In the genomic region with DNA sequence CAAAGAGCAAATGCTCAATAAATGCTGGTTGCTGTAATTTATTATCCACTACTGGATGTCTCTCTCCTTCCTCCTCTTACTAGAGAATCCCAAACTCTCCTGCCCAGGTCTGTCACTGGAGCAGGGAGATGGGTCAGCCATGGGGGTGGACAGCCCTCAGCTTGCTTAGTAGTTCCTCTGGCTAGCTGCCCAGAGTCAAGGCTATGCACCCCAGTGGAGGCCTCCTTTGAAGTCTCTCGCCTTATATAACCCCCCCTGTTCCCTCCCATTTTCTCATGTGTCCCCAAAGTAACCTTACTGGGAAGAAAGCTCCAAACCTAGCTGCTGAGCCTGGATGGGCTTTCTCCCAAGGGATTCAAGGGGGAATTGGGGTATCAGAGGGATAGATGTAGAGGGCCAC, we compare ENCODE assay signal across 29 mouse cellular contexts. TPM values are rescaled to one million over a fixed set of nuclear protein-coding genes. Genes with fewer than 3 reads are reported as not detected.
DNase-seq lines count a peak whose midpoint lies in the region; ATAC-seq and TF ChIP-seq lines count a peak whose summit lies in the region.
"Had no signal": no experiment of that assay in that cellular context is flagged by ENCODE, and none has a peak within 500 bp of the region (broad histone marks: within the 10 kb centered on the region; RNA-seq: fewer than 3 reads in every experiment).

No protein-coding gene starts in this region.

- no peaks in the 10 kb centered on the region for H3K9me3 ChIP-seq in kidney, embryonic 14.5 days (ENCODE audit: control insufficient read depth, low read length)
- no peaks in the 10 kb centered on the region for H3K9me3 ChIP-seq in lung, postnatal 0 days (ENCODE audit: low read length)
- H3K9me3 ChIP-seq: embryonic facial prominence, embryonic 15.5 days; forebrain, embryonic 12.5 days; heart, embryonic 13.5 days; liver, embryonic 15.5 days; neural tube, embryonic 15.5 days had no signal

- no peak overlapping the region for H3K9ac ChIP-seq in kidney, embryonic 14.5 days (ENCODE audit: low read depth, low read length)
- H3K9ac ChIP-seq in lung, postnatal 0 days (replicated peaks; ENCODE audit: low read depth), result no peak overlapping the region
- H3K9ac ChIP-seq: embryonic facial prominence, embryonic 15.5 days; forebrain, embryonic 12.5 days; forebrain, postnatal 0 days; heart, embryonic 13.5 days; hindbrain, embryonic 14.5 days; liver, embryonic 15.5 days; neural tube, embryonic 15.5 days had no signal

- peaks cover 28% of the 10 kb centered on the region for H3K27me3 ChIP-seq in kidney, embryonic 14.5 days (ENCODE audit: control insufficient read depth, insufficient read depth, low read length)
- no peaks in the 10 kb centered on the region for H3K27me3 ChIP-seq in lung, postnatal 0 days (replicated peaks; ENCODE audit: insufficient read depth, low read length)
- H3K27me3 ChIP-seq: CH12.LX had no signal

- H3K4me1 ChIP-seq in kidney, embryonic 14.5 days (ENCODE audit: control insufficient read depth, insufficient read depth, low read length), result peaks cover 11% of the 10 kb centered on the region; the same call in 1 of the 2 replicates
- H3K4me1 ChIP-seq in lung, postnatal 0 days (ENCODE audit: insufficient read depth, low read depth, low read length), result peaks cover 4% of the 10 kb centered on the region; the same call in 1 of the 2 replicates
- H3K4me1 ChIP-seq: liver, embryonic 15.5 days had no signal

- no peak for TF ChIP-seq EP300 in lung, postnatal 0 days (IDR thresholded peaks at IDR 0.05)

- no peak overlapping the region for H3K27ac ChIP-seq in kidney, embryonic 14.5 days (ENCODE audit: low read depth, low read length)
- H3K27ac ChIP-seq in lung, postnatal 0 days (ENCODE audit: low read length), result no peak overlapping the region
- H3K27ac ChIP-seq: embryonic facial prominence, embryonic 15.5 days; forebrain, embryonic 12.5 days; heart, adult 2 months; heart, embryonic 13.5 days; hindbrain, embryonic 14.5 days; layer of hippocampus, adult 2 months; liver, embryonic 15.5 days; macrophage; neural tube, embryonic 15.5 days had no signal

- H3K4me2 ChIP-seq in kidney, embryonic 14.5 days (replicated peaks; ENCODE audit: low read depth, low read length), result no peak overlapping the region
- no peak overlapping the region for H3K4me2 ChIP-seq in lung, postnatal 0 days (replicated peaks; ENCODE audit: low read depth, low read length)
- H3K4me2 ChIP-seq: embryonic facial prominence, embryonic 15.5 days; forebrain, embryonic 12.5 days; heart, embryonic 13.5 days; hindbrain, embryonic 14.5 days; liver, embryonic 15.5 days; neural tube, embryonic 15.5 days had no signal

- DNase-seq in kidney, postnatal 10 days, result peak; percentile 48
- peak; percentile 43 for DNase-seq in lung, postnatal 10 days
- DNase-seq in lung, postnatal 0 days (ENCODE audit: low spot score), result no peak
- DNase-seq in adrenal gland, adult (ENCODE audit: inconsistent age in 2 of 2, low spot score in 1 of 2), result peak; percentile 94 to 96
- DNase-seq in adrenal gland, postnatal 14 days, result peak; percentile 91
- DNase-seq in cerebellum, adult 8-10 months, result no peak
- DNase-seq in retina, embryonic 14.5 days (ENCODE audit: low spot score), result no peak
- DNase-seq: cerebellum, adult 18-20 months; cerebellum, postnatal 14 days; forebrain, postnatal 0 days; heart, adult 2 months; heart, postnatal 10 days; kidney, adult 9 months; kidney, postnatal 25 days; midbrain, embryonic 14.5 days; right cerebral cortex, postnatal 4 days had no signal

- H3K4me3 ChIP-seq in kidney, embryonic 14.5 days (ENCODE audit: low read length), result no peak overlapping the region
- no peak overlapping the region for H3K4me3 ChIP-seq in lung, postnatal 0 days (ENCODE audit: low read depth, low read length)
- H3K4me3 ChIP-seq: embryonic facial prominence, embryonic 15.5 days; forebrain, embryonic 12.5 days; heart, adult 2 months; heart, embryonic 13.5 days; layer of hippocampus, adult 2 months; liver, embryonic 15.5 days; neural tube, embryonic 15.5 days had no signal

- no peak for ATAC-seq in kidney, embryonic 14.5 days (ENCODE audit: low FRiP score, low TSS enrichment)
- ATAC-seq in lung, postnatal 0 days, result no peak
- ATAC-seq: forebrain, postnatal 0 days; intestine, postnatal 0 days had no signal

- no peaks in the 10 kb centered on the region for H3K36me3 ChIP-seq in kidney, embryonic 14.5 days (ENCODE audit: control insufficient read depth, insufficient read depth, low read length)
- H3K36me3 ChIP-seq in lung, postnatal 0 days (ENCODE audit: insufficient read depth, low read length), result no peaks in the 10 kb centered on the region
- H3K36me3 ChIP-seq: embryonic facial prominence, embryonic 15.5 days; forebrain, embryonic 12.5 days; heart, embryonic 13.5 days; liver, embryonic 15.5 days; neural tube, embryonic 15.5 days had no signal

- TF ChIP-seq CTCF in lung, postnatal 0 days (IDR thresholded peaks at IDR 0.05), result no peak

- WGBS in kidney, embryonic 14.5 days, result 33% methylated on average over 1 of the region's 1 CpGs
- WGBS in lung, postnatal 0 days, result 53% methylated on average over 1 of the region's 1 CpGs

RNA-seq across cellular contexts. Expression of a gene that starts 45.9 kb away (rescaled TPM):
- polyA plus RNA-seq in kidney, embryonic 14.5 days (2014; fragmentation: Nextera tagmentation; extraction: Ambion mirVana), result 31.7 and 53.3 TPM in 2 replicates
- 44.7 and 54.8 TPM in 2 replicates for polyA plus RNA-seq in lung, postnatal 0 days (2015; fragmentation: Nextera tagmentation; extraction: Ambion mirVana)
- 176 and 177 TPM in 2 replicates for total RNA-seq in adrenal gland, postnatal 14 days (2021)
- total RNA-seq: CH12.LX; hematopoietic stem cell, adult 5-6 weeks; megakaryocyte-erythroid progenitor cell, adult 5-6 weeks had no signal
- polyA plus RNA-seq: macrophage had no signal

Comparison
In these comparisons a context has a peak if more than half of its experiments do, and no peak if none do; other contexts are left out.
1. DNase-seq: peak in kidney, postnatal 10 days (single experiment), lung, postnatal 10 days (single experiment), adrenal gland, adult (2 of 2) and adrenal gland, postnatal 14 days (single experiment); none in lung, postnatal 0 days (single experiment), cerebellum, adult 8-10 months (single experiment) and retina, embryonic 14.5 days (single experiment).